Mouse (Mus musculus) bone marrow macrophage, adult 2 months (primary cell): ENCODE results near the gene Agk.

Source experiments
- CTCF ChIP-seq: IDR thresholded peaks from 2 replicates; pipeline ENCODE4 v1.5.1; 2012; ENCODE audit warnings: low read depth, mild to moderate bottlenecking, low read length, moderate library complexity
- POLR2A ChIP-seq: IDR thresholded peaks from 2 replicates; pipeline ENCODE4 v1.6.1; 2012; ENCODE audit warnings: mild to moderate bottlenecking, low read depth, low read length, borderline replicate concordance

GRCm38 (mm10) chr6:40441276-40441675, 116.3 kb downstream of the Agk start:
- TF ChIP-seq POLR2A (no peak), CTCF (no peak)
